Mouse (Mus musculus): ENCODE results near the gene Nsun2.
"Not testable (repeated sequence)": the region's sequence is repeated elsewhere in the genome, so short reads cannot be mapped to it uniquely, and the experiment has no call there.

The Nsun2 gene

GRCm38 (mm10) chr13:69549980-69550379, 16.4 kb downstream of the Nsun2 start:
- no peak for DNase-seq (ENCODE audit: inconsistent age in 2 of 2, low spot score in 1 of 2)

- DNase-seq (ENCODE audit: inconsistent age in 2 of 2, low spot score in 1 of 2), result no peak
These were observed 17.3 kb downstream of the Nsun2 start for GRCm38 (mm10) chr13:69550831-69551230.

GRCm38 (mm10) chr13:69553024-69553423, 19.5 kb downstream of the Nsun2 start:
- DNase-seq (ENCODE audit: inconsistent age in 2 of 2, low spot score in 1 of 2), result peak in 1 of 2 experiments; percentile 78

GRCm38 (mm10) chr13:69554255-69554654, 20.7 kb downstream of the Nsun2 start:
- DNase-seq (ENCODE audit: inconsistent age in 2 of 2, low spot score in 1 of 2), result no peak

- DNase-seq (ENCODE audit: inconsistent age in 2 of 2, low spot score in 1 of 2), result no peak
These were observed 21.5 kb downstream of the Nsun2 start for GRCm38 (mm10) chr13:69555045-69555444.

- no peak for DNase-seq (ENCODE audit: inconsistent age in 2 of 2, low spot score in 1 of 2)
These were observed 22.5 kb downstream of the Nsun2 start for GRCm38 (mm10) chr13:69555957-69556482.

- DNase-seq (ENCODE audit: inconsistent age in 2 of 2, low spot score in 1 of 2), result no peak
These were observed 23.2 kb downstream of the Nsun2 start for GRCm38 (mm10) chr13:69556728-69557127.

GRCm38 (mm10) chr13:69558098-69558660, 24.6 kb downstream of the Nsun2 start:
- no peak for DNase-seq (ENCODE audit: inconsistent age in 2 of 2, low spot score in 1 of 2)

- no peak for DNase-seq (ENCODE audit: inconsistent age in 2 of 2, low spot score in 1 of 2)
These were observed 25.9 kb downstream of the Nsun2 start for GRCm38 (mm10) chr13:69559291-69559961.

GRCm38 (mm10) chr13:69562004-69562403, 28.5 kb downstream of the Nsun2 start:
- no peak for DNase-seq (ENCODE audit: inconsistent age in 2 of 2, low spot score in 1 of 2)

GRCm38 (mm10) chr13:69562654-69563574, 29.4 kb downstream of the Nsun2 start:
- no peak for DNase-seq (ENCODE audit: inconsistent age in 2 of 2, low spot score in 1 of 2)

GRCm38 (mm10) chr13:69563905-69564304, 30.4 kb downstream of the Nsun2 start:
- DNase-seq (ENCODE audit: inconsistent age in 2 of 2, low spot score in 1 of 2), result no peak

GRCm38 (mm10) chr13:69564573-69564972, 31.0 kb downstream of the Nsun2 start:
- DNase-seq (ENCODE audit: inconsistent age in 2 of 2, low spot score in 1 of 2), result no peak

- DNase-seq (ENCODE audit: inconsistent age in 2 of 2, low spot score in 1 of 2), result not testable (repeated sequence)
These were observed 31.9 kb downstream of the Nsun2 start for GRCm38 (mm10) chr13:69565401-69565800.

GRCm38 (mm10) chr13:69569201-69569600, 35.7 kb downstream of the Nsun2 start:
- DNase-seq (ENCODE audit: inconsistent age in 2 of 2, low spot score in 1 of 2), result no peak

- DNase-seq (ENCODE audit: inconsistent age in 2 of 2, low spot score in 1 of 2), result no peak
These were observed 39.0 kb downstream of the Nsun2 start for GRCm38 (mm10) chr13:69572594-69572993.

GRCm38 (mm10) chr13:69576676-69577075, 43.1 kb downstream of the Nsun2 start:
- DNase-seq (ENCODE audit: inconsistent age in 2 of 2, low spot score in 1 of 2), result no peak

GRCm38 (mm10) chr13:69577181-69577834, 43.8 kb downstream of the Nsun2 start:
- DNase-seq (ENCODE audit: inconsistent age in 2 of 2, low spot score in 1 of 2), result no peak

GRCm38 (mm10) chr13:69582411-69582810, 48.9 kb downstream of the Nsun2 start:
- DNase-seq (ENCODE audit: inconsistent age in 2 of 2, low spot score in 1 of 2), result no peak

GRCm38 (mm10) chr13:69583591-69583990, 50.0 kb downstream of the Nsun2 start:
- DNase-seq (ENCODE audit: inconsistent age in 2 of 2, low spot score in 1 of 2), result no peak

GRCm38 (mm10) chr13:69585828-69586227, 52.3 kb downstream of the Nsun2 start:
- DNase-seq (ENCODE audit: inconsistent age in 2 of 2, low spot score in 1 of 2), result no peak
